Mouse (Mus musculus) liver, embryonic 14.5 days (tissue): ENCODE data around the gene Gpr62. TPM values are rescaled to one million over a fixed set of nuclear protein-coding genes. Genes with fewer than 3 reads are reported as not detected.

Experiments used
- ATAC-seq: fragments of 200-750 bp; cut with Nextera tagmentation; 2 replicates; pipeline ENCODE4 v1.8.0; 2017; ENCODE audit warnings: moderate number of reproducible peaks, mild to moderate bottlenecking, moderate library complexity; ENCODE audit not compliant: insufficient read depth
- DNase-seq, 3 experiments: peaks; one replicate each; pipeline ENCODE4 v3.0.0-alpha.2; 2012 to 2013; ENCODE audit warnings: low read depth in 3 of 3, low spot score in 3 of 3
- H3K27ac ChIP-seq: fragments of 300-500 bp; sonication (generic); 2 replicates; pipeline ENCODE4 v1.5.1; 2014; ENCODE audit warnings: moderate library complexity, mild to moderate bottlenecking, control low read depth, inconsistent platforms
- H3K27me3 ChIP-seq: fragments of 300-500 bp; sonication (generic); 2 replicates; pipeline ENCODE4 v1.6.1; 2014; ENCODE audit warnings: mild to moderate bottlenecking, low read length, moderate library complexity; ENCODE audit not compliant: control insufficient read depth, insufficient read depth
- H3K36me3 ChIP-seq: fragments of 300-500 bp; sonication (generic); replicated peaks from 2 replicates; pipeline ENCODE4 v1.6.1; 2014; ENCODE audit warnings: low read depth; ENCODE audit not compliant: control insufficient read depth, insufficient read depth
- H3K4me1 ChIP-seq, 2 experiments: fragments of 200-500 bp in 1 of 2; fragments of 300-500 bp in 1 of 2; sonication (generic) in 1 of 2; replicated peaks; 2 replicates each; pipeline ENCODE4 v1.6.1; 2012 to 2014; ENCODE audit warnings: antibody characterized with exemption in 1 of 2, inconsistent platforms in 1 of 2, low read length in 1 of 2; ENCODE audit not compliant: control insufficient read depth in 2 of 2, insufficient read depth in 2 of 2
- H3K4me2 ChIP-seq: fragments of 300-500 bp; sonication (generic); 2 replicates; pipeline ENCODE4 v1.6.1; 2014; ENCODE audit warnings: low read depth, mild to moderate bottlenecking, control low read depth, moderate library complexity
- H3K4me3 ChIP-seq, 2 experiments: fragments of 200-500 bp in 1 of 2; fragments of 300-500 bp in 1 of 2; sonication (generic) in 1 of 2; 2 replicates each; pipeline ENCODE4 v1.5.1; 2012 to 2014; ENCODE audit warnings: low read depth in 2 of 2, low read length in 2 of 2, mild to moderate bottlenecking in 2 of 2, control low read depth in 1 of 2, inconsistent platforms in 1 of 2, moderate library complexity in 1 of 2; ENCODE audit not compliant: insufficient read depth in 1 of 2
- H3K9ac ChIP-seq: fragments of 300-500 bp; sonication (generic); replicated peaks from 2 replicates; pipeline ENCODE4 v1.6.1; 2014; ENCODE audit warnings: mild to moderate bottlenecking, control low read depth, moderate library complexity
- H3K9me3 ChIP-seq: fragments of 300-500 bp; sonication (generic); 2 replicates; pipeline ENCODE4 v1.6.1; 2016; ENCODE audit warnings: low read length, mixed read lengths; ENCODE audit not compliant: control insufficient read depth
- CTCF ChIP-seq: IDR thresholded peaks from 2 replicates; pipeline ENCODE4 v1.5.1; 2016; ENCODE audit warnings: antibody characterized with exemption, low read depth, control low read depth
- EP300 ChIP-seq: IDR thresholded peaks from 2 replicates; pipeline ENCODE4 v1.6.1; 2016; ENCODE audit warnings: antibody characterized with exemption, low read depth
- WGBS: fragments of 180-500 bp; shearing (Covaris S2); extraction: QIAGEN DNeasy Blood & Tissue Kit; methylation state at CpG from one replicate; pipeline ENCODE4 v1.1.7; 2014; ENCODE audit not compliant: insufficient replicate concordance; 5-methylcytosine and 5-hydroxymethylcytosine counted together
- polyA plus RNA-seq, 2 experiments: library from polyadenylated mRNA; depleted of rRNA in 1 of 2; stranded (reverse) in 1 of 2; unstranded in 1 of 2; fragments of >200 nt; fragmentation: Nextera tagmentation in 1 of 2; extraction: Ambion mirVana in 1 of 2; gene quantifications; 2 replicates each; pipeline versions ENCODE4 v1.2.1 to v1.2.3; 2012 to 2014

Gene Gpr62
- polyA plus RNA-seq, 2 experiments = not detected

GRCm38 (mm10) chr9:106467746-106468145 lies 2.0 kb upstream of the Gpr62 start:
- 68% methylated on average over 7 of the region's 7 CpGs for WGBS
- DNase-seq = no peak
- no peaks in the 10 kb centered on the region for H3K9me3 ChIP-seq
- no peak overlapping the region for H3K4me3 ChIP-seq
- H3K27me3 ChIP-seq = peaks cover 20% of the 10 kb centered on the region
- no peak overlapping the region for H3K9ac ChIP-seq
- H3K27ac ChIP-seq = no peak overlapping the region
- ATAC-seq = no peak
- H3K4me2 ChIP-seq = no peak overlapping the region
- TF ChIP-seq EP300 = no peak
- no peak for TF ChIP-seq CTCF
- no peaks in the 10 kb centered on the region for H3K4me1 ChIP-seq
- H3K36me3 ChIP-seq = no peaks in the 10 kb centered on the region

- H3K36me3 ChIP-seq = no peaks in the 10 kb centered on the region
- ATAC-seq (no peak), DNase-seq (no peak)
- H3K4me3 ChIP-seq = no peak overlapping the region
- H3K4me1 ChIP-seq = no peaks in the 10 kb centered on the region
- 58% methylated on average over 6 of the region's 6 CpGs for WGBS
- H3K9me3 ChIP-seq = no peaks in the 10 kb centered on the region
- no peak overlapping the region for H3K4me2 ChIP-seq
- no peak overlapping the region for H3K9ac ChIP-seq
- peaks cover 20% of the 10 kb centered on the region for H3K27me3 ChIP-seq
- TF ChIP-seq CTCF = no peak
- H3K27ac ChIP-seq = no peak overlapping the region
These were observed 983 bp upstream of the Gpr62 start for GRCm38 (mm10) chr9:106466721-106467120.

DNA sequence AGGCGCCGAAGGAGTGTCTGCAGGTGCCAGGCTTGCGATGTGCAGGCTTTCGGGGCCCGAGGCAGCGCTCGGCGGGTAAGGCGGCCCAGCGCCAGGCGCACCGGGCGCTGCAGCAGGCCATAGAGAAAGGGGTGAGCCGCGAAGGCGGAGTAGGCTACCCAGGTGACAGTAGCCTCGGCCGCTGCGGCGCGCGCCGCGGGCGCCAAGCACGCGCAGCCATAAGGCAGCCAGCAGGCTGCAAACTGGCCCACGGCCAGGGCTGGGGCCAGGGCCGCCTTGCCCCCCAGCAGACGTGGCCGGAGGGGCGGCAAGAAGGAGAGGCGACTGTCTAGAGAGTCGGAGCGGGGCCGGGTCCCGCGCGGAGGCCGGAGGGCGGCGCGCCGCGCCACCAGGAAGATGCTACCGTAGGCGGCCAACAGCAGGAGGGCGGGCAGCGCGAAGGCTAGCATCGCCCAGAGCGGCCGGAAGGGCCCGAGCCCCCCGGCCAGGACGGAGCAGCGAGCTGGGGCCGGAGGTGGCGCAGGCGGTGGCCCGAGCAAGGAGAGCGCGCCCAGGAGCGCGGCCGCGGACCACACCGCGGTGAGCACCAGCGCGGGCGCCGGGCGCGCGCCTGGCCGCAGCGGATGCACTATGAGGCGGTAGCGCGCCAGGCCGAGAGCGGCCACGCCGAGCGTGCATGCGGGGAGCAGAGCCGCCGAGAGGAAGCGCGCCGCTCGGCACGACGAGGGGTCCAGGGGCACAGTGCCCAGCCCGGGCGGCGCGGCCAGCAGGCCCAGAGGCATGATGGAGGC lies 792 bp downstream of the Gpr62 start:
- peak overlapping the region; percentile 66 for H3K4me2 ChIP-seq
- H3K27me3 ChIP-seq = peaks cover 20% of the 10 kb centered on the region
- peak; percentile 34; the same call in 1 of the 2 replicates for ATAC-seq
- H3K4me3 ChIP-seq = peak overlapping the region; percentile 19 to 48; a peak in 3 of 4 replicates
- DNase-seq = no peak
- no peaks in the 10 kb centered on the region for H3K36me3 ChIP-seq
- no peak overlapping the region for H3K9ac ChIP-seq
- H3K9me3 ChIP-seq = no peaks in the 10 kb centered on the region
- no peak for TF ChIP-seq EP300
- TF ChIP-seq CTCF = no peak
- 3% methylated on average over 98 of the region's 99 CpGs for WGBS
- no peak overlapping the region for H3K27ac ChIP-seq
- no peaks in the 10 kb centered on the region for H3K4me1 ChIP-seq

DNA sequence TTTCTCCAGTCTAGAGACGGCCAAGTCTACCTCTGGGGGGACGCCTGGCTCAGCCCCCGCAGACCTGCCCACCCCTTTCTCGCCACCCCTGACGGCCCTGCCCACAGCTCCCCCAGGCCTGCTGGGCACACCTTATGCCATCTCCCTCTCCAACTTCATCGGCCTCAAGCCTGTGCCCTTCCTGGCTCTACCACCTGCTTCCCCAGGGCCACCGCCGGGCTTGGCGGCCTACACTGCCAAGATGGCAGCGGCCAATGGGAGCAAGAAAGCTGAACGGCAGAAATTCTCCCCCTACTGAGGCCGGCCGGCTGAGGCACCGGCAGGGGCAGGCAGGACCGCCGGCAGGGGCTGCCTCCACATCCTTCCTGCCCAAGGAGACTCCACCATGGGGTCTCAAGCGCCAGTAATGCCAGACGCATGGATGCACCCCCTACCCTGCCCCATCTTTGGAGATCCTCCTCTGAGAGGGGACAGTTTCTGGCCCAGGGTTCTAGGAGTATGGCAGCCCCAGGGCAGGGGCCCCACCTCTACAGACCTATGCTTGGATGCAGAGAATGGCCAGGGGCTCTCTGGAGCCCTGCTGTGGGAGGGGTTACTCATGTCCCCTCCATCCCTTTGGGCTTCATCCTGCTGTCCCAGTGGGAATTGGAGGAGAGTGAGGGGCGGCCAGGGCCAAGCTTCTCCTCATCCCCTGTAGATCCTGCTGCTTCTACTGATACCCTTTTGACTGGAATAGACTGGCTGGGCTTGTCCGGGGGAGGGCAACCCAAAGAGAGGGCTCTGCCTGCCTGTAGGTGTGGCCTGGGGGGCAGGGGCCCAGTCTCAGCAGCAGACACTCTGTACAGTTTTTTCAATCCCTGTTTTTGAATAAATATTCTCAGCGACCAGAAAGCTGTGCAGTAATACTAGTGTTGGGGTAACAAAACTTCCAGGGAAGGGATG lies 2.3 kb downstream of the Gpr62 start:
- H3K27ac ChIP-seq = no peak overlapping the region
- H3K4me1 ChIP-seq = no peaks in the 10 kb centered on the region
- WGBS = 77% methylated on average over 21 of the region's 21 CpGs
- H3K9me3 ChIP-seq = no peaks in the 10 kb centered on the region
- no peaks in the 10 kb centered on the region for H3K36me3 ChIP-seq
- H3K4me2 ChIP-seq = no peak overlapping the region
- H3K27me3 ChIP-seq = peaks cover 20% of the 10 kb centered on the region
- TF ChIP-seq EP300 = no peak
- TF ChIP-seq CTCF = no peak
- DNase-seq (no peak), ATAC-seq (no peak)
- H3K9ac ChIP-seq = no peak overlapping the region
- H3K4me3 ChIP-seq = no peak overlapping the region

DNA sequence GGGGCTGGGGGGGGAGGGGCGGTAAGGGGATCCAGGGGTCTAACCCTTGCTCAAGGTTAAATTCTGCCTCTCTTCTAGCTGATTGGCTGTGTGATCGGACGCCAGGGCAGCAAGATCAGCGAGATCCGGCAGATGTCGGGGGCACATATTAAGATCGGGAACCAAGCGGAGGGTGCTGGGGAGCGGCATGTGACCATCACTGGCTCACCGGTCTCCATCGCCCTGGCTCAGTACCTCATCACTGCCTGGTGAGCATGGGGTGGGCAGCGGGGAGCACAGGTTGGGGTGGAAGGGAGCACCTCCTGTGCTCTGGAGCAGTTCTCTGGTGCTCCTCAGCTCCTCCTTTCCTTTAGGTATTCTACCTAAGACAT lies 3.3 kb downstream of the Gpr62 start:
- no peaks in the 10 kb centered on the region for H3K36me3 ChIP-seq
- TF ChIP-seq CTCF = no peak
- TF ChIP-seq EP300 = no peak
- no peak for DNase-seq
- no peaks in the 10 kb centered on the region for H3K9me3 ChIP-seq
- 84% methylated on average over 12 of the region's 12 CpGs for WGBS
- peaks cover 20% of the 10 kb centered on the region for H3K27me3 ChIP-seq
- ATAC-seq = no peak
- H3K9ac ChIP-seq = no peak overlapping the region
- no peak overlapping the region for H3K4me3 ChIP-seq
- H3K4me1 ChIP-seq = no peaks in the 10 kb centered on the region
- no peak overlapping the region for H3K27ac ChIP-seq
- H3K4me2 ChIP-seq = no peak overlapping the region
